Mouse (Mus musculus): ENCODE results near the gene Hmcn1.

DNA sequence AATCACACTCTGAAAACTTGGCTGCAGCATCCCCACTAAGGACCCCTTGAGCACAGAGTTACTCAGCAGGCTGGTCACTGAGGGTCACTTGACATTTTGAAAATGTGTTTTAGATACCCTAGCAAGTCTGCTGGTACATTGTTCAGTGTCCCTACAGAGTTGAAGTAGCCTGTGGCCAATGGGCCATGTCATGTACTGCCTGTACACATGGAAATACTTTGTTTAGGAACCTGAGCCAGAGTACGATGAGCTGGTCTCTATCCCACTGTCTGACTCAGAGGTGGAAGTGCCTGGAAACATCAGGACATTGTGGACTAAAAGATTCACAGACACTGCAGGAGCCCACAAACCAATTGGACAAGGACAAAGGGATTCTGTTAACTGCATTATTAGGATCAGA lies 441.8 kb downstream of the Hmcn1 start:
- TF ChIP-seq GATA1 (IDR thresholded peaks at IDR 0.05; ENCODE audit: low read length) (no peak), TAL1 (IDR thresholded peaks at IDR 0.05; ENCODE audit: low read length) (no peak)
